Mouse (Mus musculus) liver, adult 2 months (tissue): ENCODE measurements around the gene Agfg2. TPM values are rescaled to one million over a fixed set of nuclear protein-coding genes. Genes with fewer than 3 reads are reported as not detected.
"Not testable (repeated sequence)": the region's sequence is repeated elsewhere in the genome, so short reads cannot be mapped to it uniquely, and the experiment has no call there.

Experiments used
- DNase-seq: peaks from one replicate; pipeline ENCODE4 v3.0.0-alpha.2; 2011; ENCODE audit warnings: low read depth, low spot score; ENCODE audit errors: extremely low read depth
- H3K27ac ChIP-seq: fragments of 200-500 bp; replicated peaks from 2 replicates; pipeline ENCODE4 v1.5.1; 2012; ENCODE audit warnings: low read depth, mild to moderate bottlenecking, control low read depth, inconsistent platforms, low read length; ENCODE audit not compliant: insufficient read depth
- H3K27me3 ChIP-seq: fragments of 200-500 bp; 2 replicates; pipeline ENCODE4 v1.6.1; 2012; ENCODE audit warnings: mild to moderate bottlenecking, moderate library complexity, low read length, inconsistent platforms; ENCODE audit not compliant: control insufficient read depth, insufficient read depth
- H3K36me3 ChIP-seq: fragments of 200-500 bp; 2 replicates; pipeline ENCODE4 v1.6.1; 2012; ENCODE audit warnings: low read length, inconsistent platforms; ENCODE audit not compliant: control insufficient read depth, insufficient read depth
- H3K4me1 ChIP-seq: fragments of 200-500 bp; 2 replicates; pipeline ENCODE4 v1.6.1; 2011; ENCODE audit warnings: low read length; ENCODE audit not compliant: control insufficient read depth, insufficient read depth
- H3K4me3 ChIP-seq: fragments of 200-500 bp; 2 replicates; pipeline ENCODE4 v1.5.1; 2011; ENCODE audit warnings: low read depth, mild to moderate bottlenecking, control low read depth, low read length, moderate library complexity; ENCODE audit not compliant: insufficient read depth
- H3K79me2 ChIP-seq: fragments of 200-500 bp; 2 replicates; pipeline ENCODE4 v1.6.1; 2012; ENCODE audit warnings: inconsistent platforms, mild to moderate bottlenecking, low read length, moderate library complexity; ENCODE audit not compliant: control insufficient read depth, insufficient read depth
- H3K9ac ChIP-seq: fragments of 200-500 bp; 2 replicates; pipeline ENCODE4 v1.6.1; 2012; ENCODE audit warnings: low read depth, mild to moderate bottlenecking, control low read depth, inconsistent platforms, low read length
- CTCF ChIP-seq: fragments of 200-500 bp; IDR thresholded peaks from 2 replicates; pipeline ENCODE4 v1.5.1; 2011; ENCODE audit warnings: low read depth, low read length, control low read depth
- POLR2A ChIP-seq: fragments of 200-500 bp; IDR thresholded peaks from 2 replicates; pipeline ENCODE4 v1.6.1; 2011; ENCODE audit warnings: low read length, control low read depth; ENCODE audit not compliant: insufficient read depth; ENCODE audit errors: extremely low read depth
- WGBS: fragments of 180-500 bp; shearing (Covaris S2); methylation state at CpG from one replicate; pipeline ENCODE4 v1.1.7; 2018; 5-methylcytosine and 5-hydroxymethylcytosine counted together
- polyA plus RNA-seq: library from polyadenylated mRNA; depleted of rRNA; stranded (reverse); fragments of >200 nt; gene quantifications from 2 replicates; pipeline ENCODE4 v1.2.3, GENCODE M21; 2012; rRNA removed
- total RNA-seq: library from RNA; depleted of rRNA; stranded (reverse); fragments of >200 nt; gene quantifications from 2 replicates; pipeline ENCODE4 v1.2.3, GENCODE M21; 2014; rRNA removed

Gene Agfg2
- total RNA-seq (14.8 and 22.1 TPM in 2 replicates), polyA plus RNA-seq (35.9 and 42.2 TPM in 2 replicates)

DNA sequence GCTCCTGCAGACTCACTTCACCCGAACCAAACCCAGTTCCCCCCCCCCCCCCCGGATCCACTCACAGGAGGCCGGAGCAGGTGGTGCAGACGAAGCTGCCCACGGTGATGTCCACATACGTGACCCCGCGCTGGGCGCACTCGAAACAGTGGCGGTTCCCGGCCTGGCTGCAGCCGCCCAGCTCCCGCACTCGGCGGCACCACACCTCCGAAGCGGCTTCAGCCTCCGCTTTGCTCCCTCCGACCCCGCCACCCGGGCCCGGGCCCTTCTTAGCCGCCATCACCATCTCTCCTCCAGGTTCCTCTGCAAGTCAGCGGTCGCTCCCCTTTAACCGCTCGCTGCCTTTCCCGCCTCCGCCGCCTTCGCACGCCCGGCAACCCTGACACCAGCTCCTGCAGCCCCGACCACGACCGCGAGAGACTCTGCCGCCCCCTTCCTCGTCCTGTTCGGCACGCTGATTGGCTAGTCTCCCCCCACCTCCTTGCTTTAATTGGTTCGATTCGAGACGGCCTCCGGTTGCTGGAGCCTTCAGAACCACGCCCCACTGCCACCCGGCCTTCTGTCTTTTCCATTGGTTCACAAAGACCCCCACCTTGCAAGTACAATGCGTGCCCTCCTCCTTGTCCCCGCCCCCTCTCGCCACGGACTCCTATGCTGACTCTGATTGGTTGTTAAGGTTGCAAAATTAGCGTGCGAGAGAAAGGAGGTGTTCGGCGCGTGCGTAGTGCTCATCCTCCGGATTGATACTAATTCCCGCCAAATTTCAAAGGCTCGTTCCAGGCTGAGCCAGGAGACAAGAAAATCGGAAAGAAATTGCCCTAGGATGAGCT lies at the start of gene Agfg2:
Gene Agfg2 (minus strand): TSS at position 433 of the 830 bp plus-strand sequence.
- Histone ChIP-seq H3K79me2 (peaks cover 17% of the 10 kb centered on the region; the same call in 1 of the 2 replicates), H3K4me1 (peaks cover 11% of the 10 kb centered on the region), H3K27ac (peak within 1 kb of the TSS; percentile 90), H3K4me3 (peak within 1 kb of the TSS; percentile 81), H3K9ac (peak within 1 kb of the TSS; percentile 86), H3K36me3 (no peaks in the 10 kb centered on the region), H3K27me3 (no peaks in the 10 kb centered on the region)
- DNase-seq, result peak; percentile 99
- TF ChIP-seq CTCF, result 0 out of 2 replicates have a peak, but pooled peaks have one; percentile 9
- TF ChIP-seq POLR2A, result peak; percentile 89
- WGBS, result under 1% methylated on average over 59 of the region's 62 CpGs

DNA sequence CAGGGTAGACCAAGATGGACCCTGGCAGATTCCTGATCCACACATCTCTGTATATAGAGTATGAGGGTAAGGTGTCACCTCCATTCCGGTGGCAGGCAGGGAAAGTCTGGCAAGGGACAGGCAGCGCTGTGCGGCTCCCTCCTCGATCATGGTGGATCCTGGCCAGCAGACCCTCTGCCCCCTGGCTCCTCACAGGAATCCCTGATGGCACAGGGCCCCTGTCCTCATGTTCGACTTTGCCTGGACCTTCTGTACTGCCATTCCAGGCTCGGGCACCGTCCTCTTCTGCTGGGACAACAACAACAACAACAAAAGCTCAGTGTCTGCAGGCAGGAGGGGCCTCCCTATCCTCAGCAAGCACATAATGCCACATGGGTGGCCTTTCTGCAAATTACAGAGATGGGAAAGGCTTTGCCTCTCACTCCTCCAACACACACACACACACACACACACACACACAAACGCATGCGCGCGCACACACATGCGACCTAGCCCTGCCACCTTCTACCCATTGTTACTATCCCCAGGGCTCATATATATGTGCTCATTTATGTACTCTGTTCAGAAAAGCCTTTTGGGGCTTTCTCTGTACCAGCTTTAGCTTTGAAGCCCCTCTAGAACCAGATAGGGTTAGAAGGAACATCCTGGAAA lies 49.2 kb upstream of the Agfg2 start:
- H3K79me2 ChIP-seq, result no peaks in the 10 kb centered on the region
- DNase-seq, result no peak
- H3K4me1 ChIP-seq, result no peaks in the 10 kb centered on the region
- H3K36me3 ChIP-seq, result no peaks in the 10 kb centered on the region
- 95% methylated on average over 12 of the region's 12 CpGs for WGBS
- H3K9ac ChIP-seq, result no peak overlapping the region
- H3K27ac ChIP-seq, result no peak overlapping the region
- no peaks in the 10 kb centered on the region for H3K27me3 ChIP-seq
- TF ChIP-seq CTCF (no peak), POLR2A (no peak)
- no peak overlapping the region for H3K4me3 ChIP-seq

DNA sequence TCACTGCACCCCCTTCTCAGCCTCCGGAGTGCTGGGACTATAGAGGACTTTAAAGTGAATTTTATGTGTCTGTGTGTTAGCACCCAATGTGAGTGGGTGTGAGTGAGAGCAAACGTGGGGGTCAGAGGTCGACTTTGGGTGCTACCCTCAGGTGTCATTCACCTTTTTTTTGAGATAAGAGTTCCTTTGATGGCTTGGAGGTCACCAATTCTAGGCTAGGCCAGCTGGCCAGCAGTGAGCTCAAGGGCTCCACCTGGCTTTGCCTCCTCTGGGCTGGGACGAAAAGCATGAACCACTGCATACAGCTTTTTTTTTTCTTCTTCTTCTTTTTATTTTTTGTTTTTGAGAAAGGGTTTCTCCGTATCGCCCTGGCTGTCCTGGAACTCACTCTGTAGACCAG lies 42.2 kb upstream of the Agfg2 start:
- H3K79me2 ChIP-seq, result no peaks in the 10 kb centered on the region

DNA sequence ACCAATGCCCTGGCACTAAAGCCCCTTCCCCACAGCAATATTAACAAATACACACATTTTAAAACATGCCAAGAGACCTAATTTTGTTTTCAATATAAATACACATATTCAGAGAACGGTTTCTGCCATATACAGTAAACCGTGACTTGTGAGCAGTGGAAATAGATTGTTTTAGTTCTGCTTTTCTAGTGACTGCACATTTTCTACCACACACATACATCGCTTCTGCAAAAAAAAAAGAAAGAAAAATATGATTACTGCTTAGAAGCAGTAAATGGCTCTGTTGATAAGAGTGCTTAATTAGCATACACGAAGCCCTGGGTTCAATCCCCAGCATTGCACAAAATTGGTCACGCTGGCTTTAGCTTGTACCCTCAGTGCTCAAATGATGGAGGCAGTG lies 39.3 kb upstream of the Agfg2 start:
- Histone ChIP-seq H3K27me3 (no peaks in the 10 kb centered on the region), H3K4me1 (peaks cover 2% of the 10 kb centered on the region; the same call in 1 of the 2 replicates), H3K27ac (no peak overlapping the region), H3K79me2 (no peaks in the 10 kb centered on the region), H3K4me3 (no peak overlapping the region), H3K9ac (no peak overlapping the region), H3K36me3 (no peaks in the 10 kb centered on the region)
- DNase-seq, result no peak
- no peak for TF ChIP-seq CTCF
- TF ChIP-seq POLR2A, result no peak
- WGBS, result 88% methylated on average over 5 of the region's 5 CpGs

More for the DNA sequence above, 42.2 kb upstream of the Agfg2 start:
- Histone ChIP-seq H3K36me3 (no peaks in the 10 kb centered on the region), H3K4me1 (no peaks in the 10 kb centered on the region), H3K9ac (no peak overlapping the region), H3K27ac (no peak overlapping the region), H3K27me3 (no peaks in the 10 kb centered on the region), H3K4me3 (no peak overlapping the region)
- peak; percentile 71 for DNase-seq
- 38% methylated on average over 6 of the region's 6 CpGs for WGBS
- TF ChIP-seq CTCF (peak; percentile 73), POLR2A (no peak)

DNA sequence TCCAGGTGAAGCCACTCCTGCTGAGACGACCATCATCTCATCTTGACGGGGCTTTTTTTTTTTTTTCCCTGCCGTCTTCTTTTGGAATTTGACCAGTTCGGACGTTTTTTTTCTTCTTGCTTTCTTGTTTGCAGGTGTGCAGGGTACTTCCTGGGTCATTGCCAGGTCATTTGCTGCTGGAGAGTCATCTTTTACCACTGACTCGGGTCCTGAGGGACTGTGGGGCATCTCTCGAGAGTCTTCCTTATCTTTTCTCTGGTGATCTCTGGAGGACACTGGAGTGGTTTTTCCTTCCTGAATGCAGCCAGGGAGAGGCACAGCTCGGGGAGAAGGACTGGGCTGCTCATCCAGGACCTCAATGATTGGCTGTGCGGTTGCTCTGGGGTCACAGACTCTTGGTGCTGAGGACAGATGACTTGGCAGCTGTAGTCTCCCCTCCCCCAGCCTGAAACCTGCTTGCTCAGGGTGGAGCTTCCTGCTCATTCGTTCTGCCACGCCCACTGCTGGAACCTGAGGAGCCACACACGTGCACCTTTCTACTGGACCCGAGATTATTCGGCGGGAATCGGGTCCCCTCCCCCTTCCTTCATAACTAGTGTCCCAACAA lies 36.1 kb upstream of the Agfg2 start:
- not testable (repeated sequence) for H3K27me3 ChIP-seq, H3K9ac ChIP-seq, H3K4me1 ChIP-seq, H3K79me2 ChIP-seq, H3K27ac ChIP-seq, H3K4me3 ChIP-seq, H3K36me3 ChIP-seq
- peak; percentile 35 for DNase-seq
- 7% methylated on average over 12 of the region's 16 CpGs for WGBS
